Mouse (Mus musculus) ES-Bruce4 (cell line): ENCODE measurements at regions not wholly inside any gene's neighbourhood (a gene's known extent, or its start where the extent isn't known, plus 50 kb on each side); places are given as distances from the start of the nearest gene placed in this dataset.

Experiments
- CTCF ChIP-seq: IDR thresholded peaks from one replicate; pipeline ENCODE4 v1.8.1; 2011; ENCODE audit warnings: low read depth, low read length
- EP300 ChIP-seq: IDR thresholded peaks from 2 replicates; pipeline ENCODE4 v1.6.1; 2011; ENCODE audit warnings: low read depth, low read length; ENCODE audit not compliant: insufficient read depth
- POLR2A ChIP-seq: IDR thresholded peaks from one replicate; pipeline ENCODE4 v1.8.1; 2011; ENCODE audit warnings: low read length; ENCODE audit not compliant: insufficient read depth

- TF ChIP-seq EP300: no peak
- no peak for TF ChIP-seq POLR2A
- no peak for TF ChIP-seq CTCF
Measured at GRCm38 (mm10) chr10:25677889-25678288, 141.8 kb upstream of the Smlr1 start.
